Mouse (Mus musculus) left cerebral cortex, adult 11 months (tissue): Measurements from ENCODE around the gene Fermt3.
"Not testable (repeated sequence)": the region's sequence is repeated elsewhere in the genome, so short reads cannot be mapped to it uniquely, and the experiment has no call there.

Source experiments
- DNase-seq: peaks from one replicate; pipeline ENCODE4 v3.0.0; 2022; ENCODE audit warnings: low spot score

Fermt3 gene

DNA sequence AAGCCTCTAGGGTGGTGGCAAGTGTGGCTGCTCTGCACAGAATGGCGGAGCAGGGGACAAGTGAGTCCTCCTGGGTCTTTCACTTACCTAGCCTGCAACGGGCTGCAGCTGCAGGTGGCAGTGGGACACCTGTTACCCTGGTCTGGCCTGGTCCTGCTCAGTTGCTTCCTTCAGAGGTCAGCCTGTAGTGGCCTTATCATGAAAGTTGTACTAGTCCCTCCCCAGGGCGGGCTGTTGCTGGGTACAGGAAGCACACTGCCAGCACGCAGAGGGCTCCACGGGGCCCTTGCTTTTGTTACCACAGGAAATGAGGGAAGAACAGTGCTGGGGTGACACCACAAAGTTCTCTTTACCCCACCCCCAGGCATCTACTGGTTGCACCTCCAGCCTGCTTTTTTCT, at the start of gene Fermt3:
TSS of gene Fermt3 (minus strand) at position 279 of the 400 bp plus-strand sequence.
- no peak for DNase-seq

DNA sequence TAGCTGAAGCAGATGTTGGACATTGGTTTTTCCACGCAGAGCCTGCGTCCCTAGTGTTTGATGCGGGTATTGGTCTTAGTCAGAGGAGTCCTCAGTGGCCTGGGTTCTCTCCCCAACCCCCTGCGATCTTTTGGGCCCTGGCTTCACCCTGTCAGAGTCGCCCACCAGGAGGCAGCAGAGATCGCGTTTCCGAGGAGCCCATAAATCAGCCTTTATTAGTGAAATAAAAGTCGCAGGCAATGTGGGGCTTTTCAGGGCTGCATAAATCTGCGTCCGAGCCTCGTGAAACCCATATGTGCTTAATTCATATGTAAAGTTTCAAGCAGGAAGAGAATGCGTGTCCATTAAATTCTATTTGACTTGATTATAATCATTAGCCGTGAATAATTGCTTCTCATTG, 48.9 kb upstream of the Fermt3 start:
- peak; percentile 59 for DNase-seq

DNA sequence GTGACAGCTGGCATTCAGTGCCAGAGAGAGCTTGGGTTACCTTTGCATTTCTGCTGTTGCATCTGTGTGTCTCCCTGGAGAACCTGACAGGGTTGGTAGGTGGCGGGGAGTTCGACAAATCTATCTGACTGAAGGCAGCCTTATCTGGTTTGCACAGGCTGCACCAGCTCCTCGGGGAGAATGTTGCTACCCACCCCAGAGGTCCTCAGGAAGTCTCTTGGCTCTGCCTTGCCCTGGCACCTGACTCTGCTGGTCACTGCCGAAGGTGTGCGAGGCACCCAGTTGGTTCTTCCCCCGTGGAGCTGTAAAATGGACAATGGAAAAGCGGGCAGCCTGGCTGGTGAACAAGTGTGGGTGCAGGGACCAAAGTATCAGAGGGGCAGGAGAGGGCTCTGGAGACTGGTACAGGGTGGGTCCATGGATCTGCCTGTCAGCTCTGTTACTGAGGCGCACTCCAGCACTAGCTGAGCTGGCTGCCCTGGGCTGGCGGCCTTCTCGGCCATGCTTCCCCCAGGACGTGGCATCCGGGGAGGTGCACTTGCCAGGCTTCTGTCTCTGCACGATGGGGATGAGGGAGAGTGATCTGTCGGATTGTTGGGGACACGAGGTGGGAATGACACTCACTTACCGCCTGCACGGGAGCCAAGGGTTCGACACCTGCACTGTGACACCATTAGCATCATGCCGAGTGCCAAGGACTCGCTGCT, 48.2 kb upstream of the Fermt3 start:
- DNase-seq, result no peak

DNA sequence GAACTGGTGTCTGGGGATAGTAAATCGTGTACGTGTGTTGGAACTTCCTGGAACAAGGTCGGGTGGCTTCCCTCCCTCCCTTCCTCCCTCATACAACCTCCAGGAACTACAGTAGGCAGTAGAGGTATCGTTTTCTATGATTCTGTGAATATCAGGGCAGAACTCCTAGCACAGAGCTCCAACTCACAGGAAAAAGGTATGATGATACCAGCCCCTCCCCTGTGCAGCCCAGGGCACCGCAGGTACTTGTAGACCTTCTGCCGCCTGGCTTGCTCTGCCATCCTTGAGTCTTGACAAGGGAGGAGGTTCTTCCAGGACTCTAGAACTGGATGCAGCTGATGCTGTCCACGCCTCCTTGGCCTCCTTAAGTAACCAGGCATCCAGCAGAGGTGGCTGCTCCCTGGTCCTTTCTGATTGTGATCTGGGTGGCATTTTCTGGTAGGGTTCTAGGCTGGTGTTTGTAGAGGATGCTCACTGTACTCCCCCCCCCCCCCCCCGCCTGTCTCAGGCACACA, 47.6 kb upstream of the Fermt3 start:
- no peak for DNase-seq

DNA sequence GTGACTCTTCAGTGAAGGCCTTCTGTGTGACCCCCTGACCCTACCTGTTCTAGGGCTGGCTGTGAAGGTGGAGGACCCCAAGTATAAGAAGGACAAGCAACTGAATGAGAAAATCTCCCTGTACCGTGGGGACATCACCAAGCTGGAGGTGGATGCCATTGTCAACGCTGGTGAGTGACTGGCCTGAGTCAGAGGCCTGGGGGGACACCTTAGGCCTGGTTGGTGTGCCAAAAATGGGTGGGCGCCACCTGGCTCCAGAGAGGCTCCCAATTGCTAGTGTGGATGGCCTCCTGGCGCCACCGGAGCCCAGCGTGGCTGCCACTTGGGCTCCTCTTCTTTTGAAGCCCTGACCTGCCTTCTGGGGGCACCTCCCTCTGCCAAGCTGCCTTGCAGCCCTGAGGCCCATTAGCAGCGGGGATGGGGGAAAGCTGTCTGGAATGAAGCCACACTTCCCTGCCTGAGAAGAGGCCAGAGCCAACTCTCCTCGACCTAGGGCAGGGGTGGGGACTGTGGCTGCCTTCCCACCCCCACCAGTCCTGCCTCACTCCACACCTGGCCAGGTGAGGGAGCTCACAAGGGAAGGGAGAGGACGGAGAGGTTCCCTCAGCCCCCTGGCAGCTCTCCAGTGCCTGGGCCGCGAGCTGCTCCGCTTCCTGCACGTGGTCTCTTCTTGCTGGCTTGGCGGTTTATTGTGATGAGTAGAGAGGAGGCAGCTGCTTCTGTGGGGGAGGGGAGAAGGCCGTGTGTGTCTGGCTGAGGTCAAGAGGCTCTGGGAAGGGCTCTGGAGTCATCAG, 47.0 kb upstream of the Fermt3 start:
- DNase-seq, result no peak

DNA sequence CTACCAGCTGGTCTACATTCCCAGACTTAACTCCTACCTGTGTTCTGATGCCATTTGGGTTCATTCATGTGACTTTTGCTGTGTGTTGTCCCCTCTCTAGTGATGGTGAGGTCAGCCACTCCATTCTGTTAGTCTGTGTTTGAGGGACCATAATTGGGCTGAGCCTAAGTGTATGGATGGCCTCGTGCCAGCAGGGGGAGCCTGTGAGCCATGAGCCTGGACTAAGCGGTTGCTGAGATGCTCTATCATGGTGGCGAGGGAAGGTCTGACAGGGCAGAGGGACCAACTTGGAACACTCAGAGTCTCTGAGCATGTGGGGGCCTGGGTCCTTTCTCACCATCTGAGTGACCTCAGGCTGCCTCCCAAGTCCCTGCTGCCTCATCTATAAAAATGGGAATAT, 45.3 kb upstream of the Fermt3 start:
- DNase-seq, result peak; percentile 67

DNA sequence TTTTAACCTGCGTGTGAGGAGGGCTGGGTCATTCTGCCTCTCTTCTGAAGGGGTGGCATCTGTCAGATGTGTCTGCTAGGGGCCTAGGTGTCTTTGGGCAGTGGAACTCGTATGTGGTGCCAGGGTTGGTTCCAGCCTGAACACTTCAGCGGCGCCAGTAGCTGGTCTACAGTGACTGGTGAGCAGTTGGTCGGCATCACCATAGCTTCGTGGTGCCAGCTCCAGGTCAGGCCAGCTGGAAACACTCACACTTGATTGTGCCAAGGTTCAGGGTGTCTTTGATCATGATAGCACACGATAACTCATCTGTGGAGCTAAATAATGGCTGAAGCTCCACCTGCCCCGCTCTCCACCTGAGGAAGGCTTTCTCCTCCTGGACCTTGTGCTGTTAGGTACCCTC, 43.6 kb upstream of the Fermt3 start:
- DNase-seq, result no peak

DNA sequence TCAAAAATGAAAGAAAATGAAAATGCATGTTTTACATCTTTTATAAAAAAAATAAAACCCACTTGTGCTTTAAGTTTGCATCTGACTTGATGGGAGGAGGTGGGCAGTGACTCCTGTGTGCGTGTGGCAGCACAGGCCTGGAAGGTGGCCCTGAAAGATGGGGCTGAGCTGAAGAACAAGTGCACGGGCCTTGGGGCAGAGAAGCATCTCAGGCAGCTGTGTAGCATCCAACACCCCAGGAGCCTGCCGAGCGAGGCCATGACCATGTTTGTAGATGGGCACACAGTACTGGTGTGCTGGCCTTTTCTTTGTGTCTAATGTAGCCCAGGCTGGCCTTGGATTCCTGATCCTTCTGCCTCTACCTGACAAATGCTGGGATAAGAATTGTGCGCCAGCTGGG, 42.8 kb upstream of the Fermt3 start:
- DNase-seq, result no peak

DNA sequence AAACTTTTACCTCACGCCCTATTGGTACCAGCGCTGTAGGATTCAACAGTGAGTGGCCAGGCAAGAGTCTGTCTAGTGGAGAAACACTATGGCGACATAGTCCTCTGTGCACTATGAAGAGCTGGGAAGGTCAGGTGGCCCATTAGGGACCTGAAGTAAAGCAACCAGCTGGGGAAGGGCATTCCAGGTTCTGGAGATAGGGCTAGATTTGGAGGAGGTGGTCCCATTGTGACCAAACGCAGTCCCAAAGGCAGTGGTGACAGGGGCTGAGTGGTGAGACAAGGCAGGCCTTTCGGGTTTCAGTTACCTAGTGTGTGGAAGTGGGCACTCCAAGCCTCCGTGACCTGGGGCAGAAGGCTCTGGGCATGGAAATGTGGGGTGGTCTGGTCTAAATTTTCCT, 39.3 kb upstream of the Fermt3 start:
- DNase-seq, result no peak

DNA sequence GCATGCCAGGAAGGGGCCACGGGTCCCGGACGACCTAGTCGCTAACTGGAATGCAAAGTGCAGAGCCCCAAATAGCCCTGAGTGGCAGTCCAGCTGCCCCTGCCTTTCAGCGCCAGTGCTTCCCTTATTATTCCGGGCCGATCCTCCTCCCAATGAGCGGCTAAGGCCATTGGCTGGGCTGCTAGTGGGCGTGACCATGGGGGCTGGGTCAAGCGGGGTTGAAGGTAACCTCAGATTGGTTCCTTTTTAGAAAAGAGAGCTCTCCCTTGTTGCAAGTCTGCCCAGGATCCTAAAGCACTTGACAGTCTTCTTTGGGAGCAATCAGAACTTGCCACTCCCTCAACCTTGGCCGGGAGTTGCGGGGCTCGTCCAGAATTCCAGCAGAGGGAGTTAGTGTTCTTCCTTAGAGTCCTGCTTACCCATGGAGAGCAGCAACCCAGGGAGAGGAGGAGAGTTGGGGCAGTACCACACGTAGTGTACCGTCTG, 38.5 kb upstream of the Fermt3 start:
- peak; percentile 53 for DNase-seq

DNA sequence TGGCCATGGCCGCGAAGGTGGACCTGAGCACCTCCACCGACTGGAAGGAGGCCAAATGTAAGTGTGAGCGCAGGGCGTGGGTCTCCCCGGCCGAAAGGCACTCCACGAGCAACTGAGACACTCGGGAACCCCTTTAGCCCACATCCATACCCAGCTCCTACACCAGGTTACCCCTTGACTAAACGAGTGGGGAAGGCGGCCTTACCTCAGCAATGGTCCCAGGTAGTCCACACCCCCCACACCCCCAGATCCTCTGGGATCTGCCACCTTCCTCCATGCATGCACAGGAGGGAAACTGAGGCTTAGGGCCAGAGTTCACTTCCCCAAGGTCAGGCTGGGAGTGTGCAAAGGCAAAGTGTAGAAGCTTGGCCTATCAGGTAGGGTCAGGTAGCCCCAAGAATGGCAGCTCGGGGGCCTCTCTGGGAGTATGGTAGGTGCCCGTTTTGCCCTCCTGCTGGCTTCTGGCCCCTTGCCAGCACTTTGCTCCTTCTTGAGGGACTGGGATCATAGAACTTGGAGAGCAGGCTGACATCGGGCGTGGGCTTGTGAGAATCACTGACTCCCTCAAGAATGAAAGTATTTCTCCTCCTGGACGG, 38.0 kb upstream of the Fermt3 start:
- DNase-seq, result no peak

DNA sequence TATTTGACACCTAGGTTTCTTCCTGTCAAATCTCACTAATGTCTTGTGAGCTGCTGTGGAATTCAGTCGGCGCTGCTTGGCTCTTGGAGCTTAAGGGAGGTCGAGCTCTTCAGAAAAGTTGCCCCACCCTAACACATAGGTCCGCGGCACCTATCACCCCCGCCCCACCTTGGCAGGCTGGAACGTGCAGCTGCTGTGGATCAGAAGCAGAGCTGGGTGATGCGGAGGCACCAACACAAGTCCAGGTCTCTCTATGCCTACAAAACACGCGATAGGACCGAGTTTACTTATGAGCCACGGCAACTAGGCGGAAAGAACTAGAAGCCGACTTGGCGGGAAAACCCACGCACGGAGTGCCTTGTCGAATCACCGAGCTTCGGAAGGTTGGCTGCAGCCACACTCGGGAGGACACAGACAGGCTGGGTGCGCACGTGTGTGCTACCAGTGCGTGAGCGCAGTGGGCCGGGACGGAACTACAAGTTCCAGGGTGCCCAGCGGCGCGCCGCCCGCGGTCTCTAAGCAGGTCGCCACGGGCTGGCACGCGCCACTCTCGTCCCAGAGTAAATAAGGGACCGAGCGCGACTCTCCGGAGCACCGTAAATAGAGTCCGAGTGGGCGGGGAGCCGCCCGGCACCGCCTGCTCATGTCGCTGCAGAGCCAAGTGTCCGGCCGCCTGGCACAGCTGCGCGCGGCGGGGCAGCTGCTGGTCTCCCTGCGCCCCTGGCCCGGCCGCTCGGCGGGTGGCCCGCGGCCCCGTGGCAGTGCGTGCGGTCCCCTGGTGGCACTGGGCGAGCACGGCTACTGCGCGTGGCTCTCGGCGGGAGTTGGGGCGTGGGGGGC, 37.2 kb upstream of the Fermt3 start, which contains the start of gene Macrod1:
TSS of gene Macrod1 (plus strand) at position 563 of the 840 bp plus-strand sequence.
- DNase-seq, result peak; percentile 69

DNA sequence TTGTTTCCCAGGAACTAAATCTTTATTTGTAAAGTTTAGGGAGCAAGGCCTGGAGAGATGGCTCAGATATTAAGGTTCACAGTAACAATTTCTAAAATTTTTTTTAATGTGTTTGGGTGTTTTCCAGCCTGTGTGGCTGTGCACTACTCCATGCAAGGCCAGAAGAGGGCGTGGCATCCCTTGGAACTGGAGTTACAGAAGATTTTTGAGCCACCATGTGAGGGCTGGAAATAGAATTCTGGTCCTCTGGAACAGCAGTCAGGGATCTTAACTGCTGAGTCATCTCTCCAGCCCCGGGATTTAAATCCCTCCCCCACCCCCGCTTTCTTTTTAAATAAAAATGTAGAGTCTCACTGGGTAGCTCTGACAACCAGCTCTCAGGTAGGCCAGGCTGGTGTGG, 35.9 kb upstream of the Fermt3 start:
- no peak for DNase-seq

DNA sequence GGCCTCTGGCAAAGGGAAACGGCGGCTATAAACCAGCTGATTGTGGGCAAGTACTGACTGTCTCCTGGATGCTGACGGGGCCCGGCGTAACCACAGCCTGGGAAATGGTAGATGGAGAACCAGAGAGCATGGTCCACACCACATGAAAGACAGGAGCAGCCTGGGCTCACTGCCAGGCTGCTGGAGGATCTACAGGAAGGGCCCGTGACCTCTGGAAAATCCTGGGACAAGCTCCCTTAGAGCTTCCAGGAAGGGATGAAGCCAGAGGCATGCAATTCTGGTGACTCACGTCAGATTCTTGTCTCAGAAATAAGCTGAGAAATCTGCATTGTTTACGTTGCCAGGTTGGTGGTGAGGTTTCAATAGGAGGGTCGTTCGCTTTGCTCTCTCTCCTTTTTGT, 35.5 kb upstream of the Fermt3 start:
- no peak for DNase-seq

DNA sequence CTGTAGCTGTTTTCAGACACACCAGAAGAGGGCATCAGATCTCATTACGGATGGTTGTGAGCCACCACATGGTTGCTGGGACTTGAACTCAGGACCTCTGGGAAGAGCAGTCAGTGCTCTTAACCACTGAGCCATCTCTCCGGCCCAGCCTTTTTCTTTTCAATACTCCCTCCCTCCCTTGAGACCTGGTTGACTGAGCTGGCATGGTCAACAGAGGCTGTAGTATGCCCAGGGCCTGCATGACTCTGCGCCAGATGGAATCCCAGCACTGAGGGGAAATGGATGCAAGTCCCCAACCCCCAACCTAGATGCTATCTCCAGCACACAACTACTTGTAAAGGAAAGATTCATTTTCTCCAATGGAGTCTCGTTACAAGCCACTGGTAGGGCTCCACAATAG, 34.1 kb upstream of the Fermt3 start:
- not testable (repeated sequence) for DNase-seq

DNA sequence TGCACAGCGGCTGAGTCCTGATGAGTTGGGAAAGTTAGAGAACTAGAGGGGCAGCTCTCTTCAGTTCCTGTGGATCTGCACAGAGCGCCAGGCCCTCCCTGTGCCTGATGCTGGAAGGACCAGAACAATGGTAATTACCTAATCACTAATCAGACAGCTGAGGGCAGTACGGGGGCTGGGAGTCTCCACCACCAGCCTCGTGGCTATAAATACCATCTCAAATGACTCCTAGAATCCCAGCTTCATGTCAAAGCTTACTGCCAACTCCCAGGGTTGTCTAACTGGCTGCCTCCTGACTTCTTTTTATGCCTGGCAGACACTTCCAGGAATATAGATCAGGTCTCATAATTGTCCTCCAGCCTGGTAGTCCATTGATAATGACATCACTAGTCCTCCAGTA, 25.4 kb upstream of the Fermt3 start:
- no peak for DNase-seq

DNA sequence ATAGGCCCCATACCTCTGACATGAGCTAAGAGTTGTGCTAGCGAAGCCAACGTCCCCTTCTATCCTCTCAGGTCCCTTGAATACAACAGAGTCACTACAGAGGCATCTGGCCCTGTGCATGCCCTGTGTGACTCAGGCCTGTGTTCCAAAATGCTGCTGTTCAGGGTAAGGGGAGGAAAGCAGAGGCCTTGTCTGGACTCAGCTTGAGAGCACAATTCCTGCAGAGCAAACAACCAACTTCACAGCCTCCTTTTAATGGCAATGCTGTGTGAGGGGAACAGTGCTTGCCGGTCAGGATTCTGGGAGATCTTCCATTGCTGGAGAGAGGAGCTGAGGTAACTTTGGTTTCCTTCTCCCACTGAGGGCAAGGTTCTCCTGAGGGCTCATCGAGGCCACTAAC, 25.0 kb upstream of the Fermt3 start:
- no peak for DNase-seq

DNA sequence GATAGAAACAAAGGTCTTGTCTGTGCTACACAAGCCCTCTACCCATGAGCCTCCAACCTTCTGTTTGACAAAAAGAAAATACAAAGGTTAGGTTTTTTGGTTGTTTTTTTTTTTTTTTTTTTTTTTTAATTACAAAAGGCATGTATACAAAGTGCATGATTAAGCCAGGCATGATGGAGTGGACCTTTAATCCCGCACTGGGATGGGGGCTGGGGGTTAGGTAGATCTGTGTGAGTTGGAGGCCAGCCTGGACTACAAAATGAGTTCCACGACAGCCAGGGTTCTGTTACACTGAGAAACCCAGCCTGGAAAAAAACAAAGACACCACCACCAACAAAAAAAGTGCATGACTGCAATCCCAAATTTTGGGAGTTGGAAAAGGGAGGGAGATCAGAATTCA, 21.9 kb upstream of the Fermt3 start:
- no peak for DNase-seq

DNA sequence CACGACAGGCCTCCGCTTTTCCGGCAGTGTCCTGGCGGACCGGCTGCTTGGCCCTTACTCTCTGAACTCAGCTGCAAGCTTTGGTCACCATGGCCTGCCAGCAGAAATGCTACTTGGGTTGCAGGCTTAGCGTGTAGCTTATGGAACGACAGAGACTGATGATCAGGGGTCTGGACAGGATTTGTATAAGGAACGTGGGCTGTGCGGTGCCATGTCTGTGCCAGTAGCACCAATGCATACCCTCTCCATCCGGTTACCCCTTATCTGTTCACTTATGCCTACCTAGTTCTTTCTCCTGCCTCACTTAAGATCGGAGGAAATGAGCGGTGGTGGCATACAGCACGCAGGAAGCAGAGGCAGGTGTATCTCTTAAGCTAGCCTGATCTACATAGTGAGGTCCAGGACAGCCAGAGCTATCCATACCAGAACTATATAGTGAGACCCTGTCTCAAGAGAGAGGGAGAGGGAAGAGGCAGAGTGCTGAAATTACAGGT, 21.4 kb upstream of the Fermt3 start:
- DNase-seq, result no peak

DNA sequence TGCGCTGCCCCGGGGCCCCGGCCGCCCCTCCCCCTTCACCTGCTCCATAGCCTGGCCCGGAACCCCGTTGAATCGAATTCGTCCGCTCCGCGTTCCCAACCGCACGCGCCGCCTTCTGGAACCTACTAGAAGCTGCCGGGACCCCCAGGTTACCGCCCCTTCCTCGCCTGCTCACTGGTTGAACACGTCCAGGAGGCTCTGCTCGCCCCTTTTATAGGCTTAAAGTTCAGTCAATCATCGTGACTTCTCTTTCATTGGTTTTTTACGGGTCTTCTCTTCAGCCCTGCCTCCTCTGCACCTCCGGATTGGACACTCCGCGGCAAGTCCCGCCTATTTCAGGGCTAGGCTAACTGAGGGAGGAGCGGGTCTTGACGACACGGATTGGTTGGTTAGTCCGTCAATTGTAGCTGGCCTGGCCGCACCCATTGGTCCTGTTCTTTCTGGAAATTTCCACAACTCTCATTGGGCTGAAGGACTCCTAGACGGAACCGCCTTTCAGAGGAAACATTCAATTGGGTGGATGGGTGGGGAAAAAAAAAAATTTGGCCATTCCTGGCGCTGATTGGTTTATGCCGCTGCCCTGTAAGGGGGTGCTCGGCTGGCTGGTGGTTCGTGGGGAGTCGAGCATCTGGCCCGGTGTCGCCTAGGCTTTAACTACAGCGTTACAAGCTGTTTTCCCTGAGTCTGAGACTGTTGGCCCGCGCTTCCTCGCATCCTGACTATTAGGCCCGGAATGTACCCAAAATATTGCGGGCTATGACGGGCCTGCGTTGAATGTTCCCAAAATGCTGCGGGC, 20.8 kb upstream of the Fermt3 start, which contains the start of gene Stip1:
TSS of gene Stip1 (minus strand) at position 127 of the 796 bp plus-strand sequence.
- peak; percentile 100 for DNase-seq
